Comparison of ENCODE assay signal across 8 mouse cellular contexts in genomic region chr6:120821715-120822114, GRCm38 (mm10). TPM values are rescaled to one million over a fixed set of nuclear protein-coding genes. Genes with fewer than 3 reads are reported as not detected.
DNase-seq lines count a peak whose midpoint lies in the region; ATAC-seq and TF ChIP-seq lines count a peak whose summit lies in the region.

No protein-coding gene starts in this region.

- H3K4me3 ChIP-seq in heart, embryonic 14.5 days (ENCODE audit: control insufficient read depth in 1 of 2, insufficient read depth in 1 of 2, low read depth in 1 of 2, low read length in 2 of 2), result peak overlapping the region; percentile 89 to 97
- H3K4me3 ChIP-seq in ES-Bruce4 (ENCODE audit: low read depth, low read length) (peak overlapping the region; percentile 36; the same call in 1 of the 2 replicates), macrophage (ENCODE audit: inconsistent target) (peak overlapping the region; percentile 86)
- peak overlapping the region; percentile 73 for H3K4me3 ChIP-seq in forebrain, postnatal 0 days (ENCODE audit: low read depth, low read length)

- peaks cover 56% of the 10 kb centered on the region for H3K79me2 ChIP-seq in macrophage (ENCODE audit: inconsistent target)

- H3K36me3 ChIP-seq in heart, embryonic 14.5 days (ENCODE audit: control insufficient read depth, insufficient read depth, low read length), result peaks cover 24% of the 10 kb centered on the region
- H3K36me3 ChIP-seq in ES-Bruce4 (ENCODE audit: control insufficient read depth, insufficient read depth, low read length, poor library complexity, severe bottlenecking) (peaks cover 28% of the 10 kb centered on the region), macrophage (ENCODE audit: inconsistent target) (peaks cover 25% of the 10 kb centered on the region)
- peaks cover 22% of the 10 kb centered on the region for H3K36me3 ChIP-seq in forebrain, postnatal 0 days (ENCODE audit: insufficient read depth)

- intact Hi-C loops in heart, postnatal 14 days (cut with DNase I), result no loop called here

- ATAC-seq in heart, embryonic 14.5 days (ENCODE audit: insufficient number of reproducible peaks, insufficient read depth, low FRiP score, low read depth), result no peak
- ATAC-seq in forebrain, postnatal 0 days, result no peak

- DNase-seq in heart, postnatal 14 days, result no peak
- DNase-seq in forebrain, postnatal 0 days, result no peak
- no peak for DNase-seq in urinary bladder, adult 2 months (ENCODE audit: low spot score)
- no peak for DNase-seq in cerebellum, adult 9-11 months
- DNase-seq in adrenal gland, adult 2 months, result no peak

- H3K27me3 ChIP-seq in heart, embryonic 14.5 days (ENCODE audit: control insufficient read depth, insufficient read depth, low read length), result no peaks in the 10 kb centered on the region
- no peaks in the 10 kb centered on the region for H3K27me3 ChIP-seq in ES-Bruce4 (ENCODE audit: control insufficient read depth, insufficient read depth, low read length, poor library complexity, severe bottlenecking)
- H3K27me3 ChIP-seq in forebrain, postnatal 0 days (ENCODE audit: insufficient read depth, low read length), result no peaks in the 10 kb centered on the region

- H3K9ac ChIP-seq in heart, embryonic 14.5 days (ENCODE audit: low read length), result peak overlapping the region; percentile 90
- H3K9ac ChIP-seq in ES-Bruce4 (ENCODE audit: low read depth, poor library complexity, severe bottlenecking), result peak overlapping the region; percentile 34
- peak overlapping the region; percentile 71 for H3K9ac ChIP-seq in forebrain, postnatal 0 days

- WGBS in heart, embryonic 14.5 days, result 40% methylated on average over 5 of the region's 5 CpGs
- 56% methylated on average over 5 of the region's 5 CpGs for WGBS in forebrain, postnatal 0 days
- 45% methylated on average over 5 of the region's 5 CpGs for WGBS in macrophage (ENCODE audit: missing documents)

- TF ChIP-seq EP300 in ES-Bruce4 (IDR thresholded peaks at IDR 0.05; ENCODE audit: insufficient read depth, low read depth, low read length), result no peak

- H3K4me1 ChIP-seq in heart, embryonic 14.5 days (ENCODE audit: control insufficient read depth in 2 of 2, insufficient read depth in 2 of 2, low read length in 2 of 2), result peaks cover 2 to 10% of the 10 kb centered on the region in 2 experiments; a peak in 3 of 4 replicates
- no peaks in the 10 kb centered on the region for H3K4me1 ChIP-seq in ES-Bruce4 (ENCODE audit: control insufficient read depth, insufficient read depth, low read length)
- peaks cover 7% of the 10 kb centered on the region for H3K4me1 ChIP-seq in forebrain, postnatal 0 days (ENCODE audit: insufficient read depth)

- H3K9me3 ChIP-seq in heart, embryonic 14.5 days (ENCODE audit: control insufficient read depth, low read length), result 0 out of 2 replicates have a peak, but pooled peaks cover 5% of the 10 kb centered on the region
- peaks cover 36% of the 10 kb centered on the region for H3K9me3 ChIP-seq in ES-Bruce4 (replicated peaks; ENCODE audit: control insufficient read depth, insufficient read depth, low read length, poor library complexity, severe bottlenecking)
- no peaks in the 10 kb centered on the region for H3K9me3 ChIP-seq in forebrain, postnatal 0 days (ENCODE audit: low read length)

- TF ChIP-seq POLR2A in ES-Bruce4 (IDR thresholded peaks at IDR 0.05; ENCODE audit: insufficient read depth, low read length), result no peak

- H3K27ac ChIP-seq in heart, embryonic 14.5 days (replicated peaks in 1 of 2; ENCODE audit: control insufficient read depth in 1 of 2, insufficient read depth in 1 of 2, low read depth in 2 of 2, low read length in 2 of 2), result peak overlapping the region in 1 of 2 experiments; percentile 93; a peak in 1 of 4 replicates
- H3K27ac ChIP-seq in ES-Bruce4 (ENCODE audit: insufficient read depth, low read length), result no peak overlapping the region
- no peak overlapping the region for H3K27ac ChIP-seq in forebrain, postnatal 0 days (ENCODE audit: low read depth, low read length)
- H3K27ac ChIP-seq in macrophage, result peak overlapping the region; percentile 88

- TF ChIP-seq CTCF in ES-Bruce4 (IDR thresholded peaks at IDR 0.05; ENCODE audit: low read depth, low read length), result no peak
- no peak for TF ChIP-seq CTCF in forebrain, postnatal 0 days (IDR thresholded peaks at IDR 0.05; ENCODE audit: low read depth)

- H3K4me2 ChIP-seq in heart, embryonic 14.5 days (ENCODE audit: low read length), result peak overlapping the region; percentile 83
- peak overlapping the region; percentile 55 for H3K4me2 ChIP-seq in forebrain, postnatal 0 days (ENCODE audit: low read depth)

RNA-seq across cellular contexts. Expression of gene Atp6v1e1, which starts 0.9 kb away (rescaled TPM):
- 133 and 142 TPM in 2 replicates for polyA plus RNA-seq in heart, embryonic 14.5 days (2014; fragmentation: Nextera tagmentation; extraction: Ambion mirVana)
- total RNA-seq in heart, postnatal 14 days (2021), result 100 to 1,000 TPM; 148 to 151 TPM
- polyA plus RNA-seq in ES-Bruce4 (2011; ENCODE audit: insufficient read depth, insufficient read length, low read depth, missing spikeins), result 186 and 213 TPM in 2 replicates
- 292 and 341 TPM in 2 replicates for total RNA-seq in forebrain, postnatal 0 days (2014; rRNA removed)
- 312 and 333 TPM in 2 replicates for polyA plus RNA-seq in forebrain, postnatal 0 days (2015; fragmentation: Nextera tagmentation; extraction: Ambion mirVana)
- 100 to 1,000 TPM; 153 to 844 (median 245) TPM for total RNA-seq in macrophage (2018; cell fraction: chromatin; rRNA removed)
- 100 to 1,000 TPM; 244 to 445 (median 281) TPM for total RNA-seq in macrophage (2018; cell fraction: cytosol; rRNA removed)
- 100 to 1,000 TPM; 144 to 511 (median 182) TPM for total RNA-seq in macrophage (2018; cell fraction: nucleus; rRNA removed)
- 284 to 395 TPM (median 322 TPM) in 3 replicates for polyA plus RNA-seq in macrophage (2018)
- 152 and 157 TPM in 2 replicates for polyA plus RNA-seq in urinary bladder, adult 2 months (2012; rRNA removed)
- total RNA-seq in adrenal gland, adult 2 months (2021), result 100 to 1,000 TPM; 362 to 464 TPM
- 241 and 338 TPM in 2 replicates for polyA plus RNA-seq in adrenal gland, adult 2 months (2012; rRNA removed)

RNA-seq across cellular contexts. Expression of gene Bcl2l13, which starts 14.3 kb away (rescaled TPM):
- 24.6 and 30.3 TPM in 2 replicates for polyA plus RNA-seq in heart, embryonic 14.5 days (2014; fragmentation: Nextera tagmentation; extraction: Ambion mirVana)
- 10 to 100 TPM; 73.9 to 77.4 TPM for total RNA-seq in heart, postnatal 14 days (2021)
- polyA plus RNA-seq in ES-Bruce4 (2011; ENCODE audit: insufficient read depth, insufficient read length, low read depth, missing spikeins) (56.4 and 70.4 TPM in 2 replicates), macrophage (2018) (12.7 to 31.2 TPM (median 22.5 TPM) in 3 replicates)
- 59.1 and 77.5 TPM in 2 replicates for total RNA-seq in forebrain, postnatal 0 days (2014; rRNA removed)
- polyA plus RNA-seq in forebrain, postnatal 0 days (2015; fragmentation: Nextera tagmentation; extraction: Ambion mirVana), result 20.6 and 21.4 TPM in 2 replicates
- total RNA-seq in macrophage (2018; cell fraction: chromatin; rRNA removed), result 10 to 100 TPM in 24 of 26 experiments, 1 to 10 TPM in 2; 4.4 to 24.1 (median 15.4) TPM
- 10 to 100 TPM; 17.5 to 30.8 (median 23.0) TPM for total RNA-seq in macrophage (2018; cell fraction: cytosol; rRNA removed)
- total RNA-seq in macrophage (2018; cell fraction: nucleus; rRNA removed), result 10 to 100 TPM in 24 of 26 experiments, 1 to 10 TPM in 2; 7.4 to 24.5 (median 15.1) TPM
- 14.0 and 18.9 TPM in 2 replicates for polyA plus RNA-seq in urinary bladder, adult 2 months (2012; rRNA removed)
- 10 to 100 TPM; 70.4 to 84.6 TPM for total RNA-seq in adrenal gland, adult 2 months (2021)
- polyA plus RNA-seq in adrenal gland, adult 2 months (2012; rRNA removed), result 24.1 and 30.2 TPM in 2 replicates

RNA-seq across cellular contexts. Expression of gene Slc25a18, which starts 48.3 kb away (rescaled TPM):
- polyA plus RNA-seq in heart, embryonic 14.5 days (2014; fragmentation: Nextera tagmentation; extraction: Ambion mirVana), result 0.20 and 0.31 TPM in 2 replicates
- total RNA-seq in heart, postnatal 14 days (2021), result under 1 TPM; 0.15 to 0.38 TPM
- polyA plus RNA-seq in ES-Bruce4 (2011; ENCODE audit: insufficient read depth, insufficient read length, low read depth, missing spikeins) (not detected in 2 replicates), macrophage (2018) (0.07 to 0.12 TPM in 2 of 3 replicates, not detected in the other)
- total RNA-seq in forebrain, postnatal 0 days (2014; rRNA removed), result 24.2 and 25.1 TPM in 2 replicates
- 14.4 and 21.1 TPM in 2 replicates for polyA plus RNA-seq in forebrain, postnatal 0 days (2015; fragmentation: Nextera tagmentation; extraction: Ambion mirVana)
- total RNA-seq in macrophage (2018; cell fraction: chromatin; rRNA removed), result under 1 TPM in 1 of 26 experiments, not detected in 25; 0.25 TPM
- total RNA-seq in macrophage (2018; cell fraction: cytosol; rRNA removed), result under 1 TPM in 9 of 26 experiments, not detected in 17; 0.07 to 0.17 (median 0.10) TPM
- under 1 TPM in 3 of 26 experiments, not detected in 23; 0.24 to 0.37 (median 0.32) TPM for total RNA-seq in macrophage (2018; cell fraction: nucleus; rRNA removed)
- polyA plus RNA-seq in urinary bladder, adult 2 months (2012; rRNA removed), result 0.06 TPM in 1 of 2 replicates, not detected in the other
- under 1 TPM; 0.14 to 0.21 TPM for total RNA-seq in adrenal gland, adult 2 months (2021)
- 0.62 and 1.3 TPM in 2 replicates for polyA plus RNA-seq in adrenal gland, adult 2 months (2012; rRNA removed)

Comparison
In these comparisons a context has a peak if more than half of its experiments do, and no peak if none do; other contexts are left out.
1. H3K4me3 ChIP-seq: peak in every context shown above with its lines; median percentile 93 in heart, embryonic 14.5 days; 86 in macrophage; 73 in forebrain, postnatal 0 days; 36 in ES-Bruce4.
2. H3K9ac ChIP-seq: peak in every context shown above with its lines; median percentile 90 in heart, embryonic 14.5 days; 71 in forebrain, postnatal 0 days; 34 in ES-Bruce4.